ENCODE assay signal across 18 mouse cellular contexts in genomic region chr12:56897976-56898375, GRCm38 (mm10).
"Had no signal": no experiment of that assay in that cellular context is flagged by ENCODE, and none has a peak within 500 bp of the region (broad histone marks: within the 10 kb centered on the region; RNA-seq: fewer than 3 reads in every experiment).

No protein-coding gene starts in this region.

- H3K27me3 ChIP-seq: kidney, embryonic 15.5 days; limb, embryonic 15.5 days; liver, embryonic 15.5 days; midbrain, embryonic 12.5 days; midbrain, embryonic 15.5 days; neural tube, embryonic 12.5 days; neural tube, embryonic 15.5 days had no signal

- DNase-seq: lung, embryonic 14.5 days; right cerebral cortex, adult 18-20 months; right cerebral cortex, postnatal 14 days; right cerebral cortex, postnatal 4 days; thymus, adult 2 months; thymus, postnatal 14 days; thymus, postnatal 4 days had no signal

- H3K4me1 ChIP-seq: kidney, embryonic 15.5 days; limb, embryonic 15.5 days; liver, embryonic 15.5 days; midbrain, embryonic 12.5 days; midbrain, embryonic 15.5 days; neural tube, embryonic 12.5 days; neural tube, embryonic 15.5 days had no signal

- H3K27ac ChIP-seq: kidney, embryonic 15.5 days; limb, embryonic 15.5 days; liver, embryonic 15.5 days; macrophage; midbrain, embryonic 12.5 days; midbrain, embryonic 15.5 days; neural tube, embryonic 12.5 days; neural tube, embryonic 15.5 days; stomach, postnatal 0 days had no signal

- H3K4me2 ChIP-seq: kidney, embryonic 15.5 days; limb, embryonic 15.5 days; liver, embryonic 15.5 days; lung, embryonic 14.5 days; midbrain, embryonic 12.5 days; midbrain, embryonic 15.5 days; neural tube, embryonic 12.5 days; neural tube, embryonic 15.5 days had no signal

- H3K4me3 ChIP-seq: kidney, embryonic 15.5 days; limb, embryonic 15.5 days; liver, embryonic 15.5 days; midbrain, embryonic 12.5 days; midbrain, embryonic 15.5 days; neural tube, embryonic 12.5 days; neural tube, embryonic 15.5 days had no signal

- H3K9ac ChIP-seq: kidney, embryonic 15.5 days; limb, embryonic 15.5 days; liver, embryonic 15.5 days; lung, embryonic 14.5 days; midbrain, embryonic 12.5 days; midbrain, embryonic 15.5 days; neural tube, embryonic 12.5 days; neural tube, embryonic 15.5 days had no signal

- H3K36me3 ChIP-seq: kidney, embryonic 15.5 days; limb, embryonic 15.5 days; liver, embryonic 15.5 days; midbrain, embryonic 12.5 days; midbrain, embryonic 15.5 days; neural tube, embryonic 12.5 days; neural tube, embryonic 15.5 days had no signal

- ATAC-seq: intestine, postnatal 0 days; lung, postnatal 0 days; midbrain, embryonic 15.5 days had no signal

- H3K9me3 ChIP-seq: kidney, embryonic 15.5 days; limb, embryonic 15.5 days; liver, embryonic 15.5 days; midbrain, embryonic 12.5 days; midbrain, embryonic 15.5 days; neural tube, embryonic 12.5 days; neural tube, embryonic 15.5 days had no signal
